Mouse (Mus musculus) heart, embryonic 16.5 days (tissue): ENCODE results near the gene Gstm5. TPM values are rescaled to one million over a fixed set of nuclear protein-coding genes. Genes with fewer than 3 reads are reported as not detected.
"Not testable (repeated sequence)": the region's sequence is repeated elsewhere in the genome, so short reads cannot be mapped to it uniquely, and the experiment has no call there.

Experiments
- ATAC-seq: fragments of 200-750 bp; cut with Nextera tagmentation; replicated peaks from 2 replicates; pipeline ENCODE4 v1.8.0; 2017; ENCODE audit warnings: moderate number of reproducible peaks; ENCODE audit not compliant: insufficient read depth, low FRiP score; ENCODE audit errors: extremely low read depth
- H3K27ac ChIP-seq: fragments of 300-500 bp; sonication (generic); 2 replicates; pipeline ENCODE4 v1.5.1; 2014; ENCODE audit warnings: mild to moderate bottlenecking, low read length, control low read depth, moderate library complexity
- H3K27me3 ChIP-seq: fragments of 300-500 bp; sonication (generic); 2 replicates; pipeline ENCODE4 v1.6.1; 2014; ENCODE audit warnings: low read length, mixed read lengths; ENCODE audit not compliant: control insufficient read depth, insufficient read depth
- H3K36me3 ChIP-seq: fragments of 300-500 bp; sonication (generic); 2 replicates; pipeline ENCODE4 v1.6.1; 2014; ENCODE audit not compliant: control insufficient read depth, insufficient read depth
- H3K4me1 ChIP-seq: fragments of 300-500 bp; sonication (generic); 2 replicates; pipeline ENCODE4 v1.6.1; 2014; ENCODE audit warnings: low read length, mixed read lengths; ENCODE audit not compliant: control insufficient read depth, insufficient read depth
- H3K4me2 ChIP-seq: fragments of 300-500 bp; sonication (generic); 2 replicates; pipeline ENCODE4 v1.6.1; 2014; ENCODE audit warnings: low read depth, mild to moderate bottlenecking, control low read depth, low read length
- H3K4me3 ChIP-seq: fragments of 300-500 bp; sonication (generic); 2 replicates; pipeline ENCODE4 v1.5.1; 2014; ENCODE audit warnings: mild to moderate bottlenecking, control low read depth, low read length
- H3K9ac ChIP-seq: fragments of 300-500 bp; sonication (generic); 2 replicates; pipeline ENCODE4 v1.6.1; 2014; ENCODE audit warnings: low read length, control low read depth
- H3K9me3 ChIP-seq: fragments of 300-500 bp; sonication (generic); replicated peaks from 2 replicates; pipeline ENCODE4 v1.6.1; 2016; ENCODE audit warnings: low read length; ENCODE audit not compliant: control insufficient read depth
- WGBS: fragments of 180-500 bp; shearing (Covaris S2); extraction: QIAGEN DNeasy Blood & Tissue Kit; methylation state at CpG from one replicate; pipeline ENCODE4 v1.1.7; 2014; 5-methylcytosine and 5-hydroxymethylcytosine counted together
- polyA plus RNA-seq: library from polyadenylated mRNA; unstranded; fragments of >200 nt; fragmentation: Nextera tagmentation; extraction: Ambion mirVana; gene quantifications from 2 replicates; pipeline ENCODE4 v1.2.1, GENCODE M21; 2015

Gene Gstm5
- polyA plus RNA-seq, 1 experiment from 2014 or later, result 118 TPM

DNA sequence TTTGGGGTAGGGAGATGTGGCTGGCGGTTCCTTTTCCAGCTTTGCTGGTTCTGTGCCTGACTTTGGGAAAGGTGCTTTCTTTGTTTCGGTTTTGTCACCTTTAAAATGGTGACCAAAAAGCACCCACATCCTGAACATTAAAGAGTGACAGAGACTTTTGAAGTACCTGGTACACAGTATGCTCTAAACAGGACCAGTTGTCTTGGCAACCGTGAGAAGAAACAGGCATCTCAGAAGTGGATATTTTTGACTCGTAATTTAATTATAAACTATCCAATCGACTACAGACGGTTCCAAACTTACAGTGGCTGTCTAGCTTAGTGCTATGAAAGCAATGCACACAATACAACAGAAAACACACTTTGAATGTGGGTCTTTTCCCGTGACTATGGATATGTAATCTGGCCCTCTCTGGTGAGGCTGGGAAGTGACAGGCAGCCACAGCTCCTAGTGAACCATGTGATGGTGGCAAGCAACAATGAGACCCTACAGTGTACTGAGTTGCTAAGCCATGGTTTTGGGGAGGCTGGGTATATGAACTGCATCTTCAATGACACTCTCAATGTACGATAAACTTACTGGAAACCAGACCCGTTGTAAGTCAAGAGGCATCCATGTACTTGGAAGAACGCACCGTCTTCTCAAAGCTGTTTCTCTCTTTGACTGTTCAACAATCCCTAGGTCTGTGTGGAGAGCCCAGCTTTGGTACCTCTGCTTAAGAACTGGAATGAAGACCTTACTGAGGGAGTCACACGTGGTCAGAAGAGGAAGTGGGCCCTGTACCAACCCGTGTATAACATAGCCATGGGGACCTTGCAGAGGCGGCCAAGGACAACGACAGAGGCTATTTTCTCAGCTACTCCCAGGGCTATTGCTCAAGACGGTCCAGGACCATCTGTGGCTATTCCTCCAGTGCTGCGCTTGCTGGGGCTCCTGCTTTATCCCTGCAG lies 42.1 kb upstream of the Gstm5 start:
- 77% methylated on average over 17 of the region's 17 CpGs for WGBS
- ATAC-seq, result no peak

DNA sequence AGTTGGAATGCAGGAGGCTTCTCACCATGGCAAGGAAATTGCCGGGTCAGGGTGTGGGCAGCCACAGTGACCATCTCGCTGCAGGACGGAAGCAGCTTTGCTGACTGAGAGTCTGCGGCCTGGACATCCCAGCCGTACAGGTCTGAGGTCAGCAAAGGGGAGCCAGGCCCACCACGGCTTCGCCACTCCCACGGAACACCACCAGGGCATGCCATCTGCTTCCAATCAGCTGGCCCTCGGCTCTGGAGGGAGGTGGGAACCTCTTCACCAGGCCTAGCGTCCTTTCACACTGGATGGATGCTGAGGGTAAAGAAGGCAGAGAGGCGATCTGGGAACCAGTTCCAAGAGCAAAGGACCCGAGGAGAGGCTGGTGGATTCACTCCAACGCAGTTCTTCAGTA lies 40.3 kb upstream of the Gstm5 start:
- no peak for ATAC-seq
- H3K4me1 ChIP-seq, result peaks cover 9% of the 10 kb centered on the region
- peaks cover 3% of the 10 kb centered on the region; the same call in 1 of the 2 replicates for H3K27me3 ChIP-seq
- H3K9ac ChIP-seq, result no peak overlapping the region
- no peaks in the 10 kb centered on the region for H3K36me3 ChIP-seq
- no peak overlapping the region for H3K4me3 ChIP-seq
- 73% methylated on average over 13 of the region's 13 CpGs for WGBS
- no peaks in the 10 kb centered on the region for H3K9me3 ChIP-seq
- H3K27ac ChIP-seq, result no peak overlapping the region
- no peak overlapping the region for H3K4me2 ChIP-seq

More for the DNA sequence above, 42.1 kb upstream of the Gstm5 start:
- H3K4me1 ChIP-seq, result peaks cover 16% of the 10 kb centered on the region
- no peak overlapping the region for H3K4me2 ChIP-seq
- peaks cover 3% of the 10 kb centered on the region; the same call in 1 of the 2 replicates for H3K27me3 ChIP-seq
- no peaks in the 10 kb centered on the region for H3K36me3 ChIP-seq
- H3K27ac ChIP-seq, result no peak overlapping the region
- H3K9ac ChIP-seq, result no peak overlapping the region
- no peaks in the 10 kb centered on the region for H3K9me3 ChIP-seq
- no peak overlapping the region for H3K4me3 ChIP-seq

DNA sequence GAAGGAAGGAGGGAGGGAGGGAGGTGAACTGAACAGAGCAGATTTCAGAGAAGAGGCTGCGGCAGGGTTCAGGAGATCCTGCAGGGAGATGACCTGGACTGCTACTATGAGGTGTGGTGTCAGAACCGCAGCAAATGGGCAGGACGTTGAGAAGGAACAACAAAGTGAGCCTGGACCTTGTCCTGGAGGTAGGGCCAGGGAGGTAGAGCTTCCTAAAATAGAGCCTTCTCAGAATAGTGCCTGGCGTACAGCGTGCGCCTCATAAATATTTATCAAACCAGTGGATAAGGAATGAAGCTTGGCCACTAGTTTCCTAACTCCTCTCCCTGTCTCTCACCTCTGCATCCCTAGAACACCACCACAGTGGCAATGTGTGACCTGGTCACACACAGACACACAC lies 38.0 kb upstream of the Gstm5 start:
- Histone ChIP-seq H3K27me3 (peaks cover 3% of the 10 kb centered on the region; the same call in 1 of the 2 replicates), H3K4me1 (peaks cover 6% of the 10 kb centered on the region), H3K9ac (no peak overlapping the region), H3K36me3 (no peaks in the 10 kb centered on the region), H3K4me3 (no peak overlapping the region), H3K27ac (no peak overlapping the region), H3K9me3 (no peaks in the 10 kb centered on the region), H3K4me2 (no peak overlapping the region)
- no peak for ATAC-seq
- 44% methylated on average over 6 of the region's 6 CpGs for WGBS

DNA sequence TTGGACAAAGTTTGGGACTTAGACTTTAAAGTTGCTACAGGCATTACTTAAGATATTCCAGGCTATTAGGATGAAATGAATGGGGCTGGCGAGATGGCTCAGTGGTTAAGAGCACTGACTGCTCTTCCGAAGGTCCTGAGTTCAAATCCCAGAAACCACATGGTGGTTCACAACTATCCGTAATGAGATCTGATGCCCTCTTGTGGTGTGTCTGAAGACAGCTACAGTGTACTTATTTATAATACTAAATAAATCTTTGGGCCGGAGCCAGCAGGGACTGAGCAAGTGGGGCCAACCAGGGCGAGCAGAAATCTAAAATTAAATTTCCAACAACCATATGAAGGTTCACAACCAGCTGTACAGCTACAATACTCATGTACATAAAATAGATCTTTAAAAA lies 34.1 kb upstream of the Gstm5 start:
- H3K27me3 ChIP-seq, ATAC-seq, H3K27ac ChIP-seq, H3K4me1 ChIP-seq, H3K36me3 ChIP-seq, H3K4me2 ChIP-seq, H3K9ac ChIP-seq, H3K4me3 ChIP-seq, H3K9me3 ChIP-seq: not testable (repeated sequence)
- 75% methylated on average over 5 of the region's 5 CpGs for WGBS

DNA sequence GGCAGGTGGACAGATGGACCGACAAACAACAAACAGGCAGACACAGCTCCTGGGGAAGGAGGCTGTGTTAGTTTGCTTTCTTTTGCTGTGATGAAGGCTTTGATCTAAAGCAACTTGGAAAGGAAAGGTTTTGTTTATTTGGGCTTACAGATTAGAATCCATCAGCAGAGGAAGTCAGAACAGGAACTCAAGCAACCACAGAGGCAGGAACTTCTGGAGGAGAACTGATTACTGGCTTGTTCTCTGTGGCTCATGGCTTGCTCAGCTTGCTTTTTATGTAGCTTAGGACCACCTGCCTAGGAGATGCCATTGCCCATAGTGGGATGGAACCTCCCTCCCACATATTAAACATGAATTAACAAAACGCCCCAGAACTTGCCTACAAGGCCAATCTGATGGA lies 33.1 kb upstream of the Gstm5 start:
- no peak overlapping the region for H3K4me3 ChIP-seq
- 0 out of 2 replicates have a peak, but pooled peaks cover 2% of the 10 kb centered on the region for H3K27me3 ChIP-seq
- H3K9me3 ChIP-seq, result no peaks in the 10 kb centered on the region
- H3K4me1 ChIP-seq, result peaks cover 8% of the 10 kb centered on the region
- H3K9ac ChIP-seq, result no peak overlapping the region
- H3K4me2 ChIP-seq, result no peak overlapping the region
- ATAC-seq, result no peak
- H3K27ac ChIP-seq, result no peak overlapping the region
- WGBS, result 53% methylated on average over 2 of the region's 2 CpGs
- no peaks in the 10 kb centered on the region for H3K36me3 ChIP-seq

DNA sequence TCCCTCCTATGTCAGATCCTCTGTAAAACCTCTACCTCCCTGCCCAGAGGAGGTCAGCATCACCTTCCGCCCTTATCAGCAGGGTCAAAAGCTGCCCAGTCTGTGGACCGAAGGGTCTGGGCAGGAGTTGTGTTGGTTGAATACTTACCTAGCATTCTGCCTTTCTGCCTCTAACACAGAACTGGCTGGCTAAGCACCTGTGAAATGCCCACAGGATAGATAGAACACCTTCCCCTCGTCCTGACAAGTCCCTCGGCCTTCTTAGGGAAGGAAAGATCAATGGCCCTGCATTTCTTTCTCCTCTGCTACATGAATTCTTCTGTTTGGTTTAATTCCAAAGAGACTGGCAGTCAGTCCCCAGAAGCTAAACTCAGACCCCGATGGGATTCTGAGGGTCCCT lies 32.1 kb upstream of the Gstm5 start:
- Histone ChIP-seq H3K27me3 (0 out of 2 replicates have a peak, but pooled peaks cover 2% of the 10 kb centered on the region), H3K9me3 (no peaks in the 10 kb centered on the region), H3K9ac (no peak overlapping the region), H3K36me3 (no peaks in the 10 kb centered on the region), H3K4me2 (no peak overlapping the region), H3K27ac (no peak overlapping the region), H3K4me3 (no peak overlapping the region), H3K4me1 (peaks cover 4% of the 10 kb centered on the region; the same call in 1 of the 2 replicates)
- ATAC-seq, result no peak
- 76% methylated on average over 5 of the region's 5 CpGs for WGBS

DNA sequence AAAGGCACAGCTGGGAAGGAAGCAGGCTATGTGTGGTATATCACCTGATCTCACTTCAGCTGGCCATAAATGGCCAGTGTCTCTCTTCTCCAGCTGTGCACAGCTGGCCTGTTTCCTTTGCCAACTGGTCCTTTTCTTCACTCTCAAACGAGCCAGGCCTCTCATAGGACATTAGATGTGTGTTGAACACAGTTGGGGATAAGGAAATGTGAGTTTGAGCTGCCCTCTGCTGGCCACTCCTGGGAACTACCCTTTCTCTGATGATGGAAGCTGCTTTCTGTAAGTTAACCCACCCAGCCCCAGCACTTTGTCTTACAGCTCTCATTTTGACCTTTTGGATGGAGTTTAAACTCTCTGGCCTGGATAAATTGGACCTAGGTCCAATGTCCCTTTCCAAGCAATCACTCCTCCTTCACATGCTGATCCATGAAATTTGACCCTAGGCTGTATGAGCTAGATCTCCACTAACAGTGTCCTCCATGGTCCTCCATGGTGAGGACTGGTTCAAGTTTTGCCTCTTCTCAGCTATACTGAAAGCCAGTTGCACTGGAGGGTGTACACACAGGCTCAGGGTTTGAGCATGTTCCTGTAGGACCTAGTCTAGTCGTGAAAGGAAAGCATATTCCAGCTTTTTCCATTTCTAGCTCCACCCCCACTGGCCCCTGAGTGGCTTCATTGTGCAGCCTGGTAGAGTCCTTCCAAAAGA lies 31.6 kb upstream of the Gstm5 start:
- 0 out of 2 replicates have a peak, but pooled peaks cover 2% of the 10 kb centered on the region for H3K27me3 ChIP-seq
- WGBS, result 4% methylated on average over 2 of the region's 2 CpGs
- ATAC-seq, result peak; percentile 49
- no peak overlapping the region for H3K27ac ChIP-seq
- H3K4me2 ChIP-seq, result no peak overlapping the region
- H3K9ac ChIP-seq, result no peak overlapping the region
- no peaks in the 10 kb centered on the region for H3K36me3 ChIP-seq
- H3K4me3 ChIP-seq, result no peak overlapping the region
- peaks cover 4% of the 10 kb centered on the region; the same call in 1 of the 2 replicates for H3K4me1 ChIP-seq
- H3K9me3 ChIP-seq, result no peaks in the 10 kb centered on the region

DNA sequence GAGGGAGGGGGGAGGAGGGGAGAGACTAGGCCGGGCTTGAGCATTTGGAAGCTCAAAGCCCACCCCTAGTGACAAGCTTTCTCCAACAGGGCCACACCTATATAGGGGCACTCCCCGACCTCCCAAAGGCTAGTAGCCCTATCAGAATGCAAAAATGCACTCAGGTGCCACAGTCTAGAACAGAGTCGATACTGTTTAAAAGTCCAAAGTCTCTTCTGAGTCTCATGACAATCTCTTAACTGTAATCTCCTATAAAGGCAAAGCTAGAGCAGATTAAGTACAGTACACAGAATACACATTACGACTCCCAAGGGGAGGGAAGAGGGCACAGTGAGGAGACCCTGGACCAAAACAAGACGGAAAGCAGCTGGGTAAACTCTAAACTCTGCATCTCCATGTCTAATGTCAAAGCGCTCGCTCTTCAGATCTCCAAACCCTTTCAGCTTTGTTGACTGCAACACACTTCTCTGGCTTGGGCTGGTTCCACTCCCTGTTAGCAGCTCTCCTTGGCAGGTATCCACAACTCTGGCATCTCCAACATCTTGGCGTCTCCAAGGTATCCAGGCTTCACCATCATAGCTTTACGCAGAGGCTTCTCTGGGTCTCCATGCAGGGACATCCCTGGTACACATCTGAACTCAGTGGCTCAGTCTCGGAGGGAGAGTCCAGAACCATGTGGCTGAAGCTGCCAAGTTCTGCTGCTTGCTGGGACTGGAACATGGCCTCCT lies 30.1 kb upstream of the Gstm5 start:
- 64% methylated on average over 10 of the region's 10 CpGs for WGBS
- Histone ChIP-seq H3K4me3 (no peak overlapping the region), H3K27ac (no peak overlapping the region), H3K9ac (no peak overlapping the region), H3K36me3 (no peaks in the 10 kb centered on the region), H3K9me3 (no peaks in the 10 kb centered on the region), H3K4me2 (no peak overlapping the region), H3K27me3 (0 out of 2 replicates have a peak, but pooled peaks cover 2% of the 10 kb centered on the region), H3K4me1 (peaks cover 4% of the 10 kb centered on the region; the same call in 1 of the 2 replicates)
- ATAC-seq, result no peak
